Mouse (Mus musculus) intestine, embryonic 16.5 days (tissue): ENCODE measurements around the gene Samd15. TPM values are rescaled to one million over a fixed set of nuclear protein-coding genes. Genes with fewer than 3 reads are reported as not detected.

Source experiments
- ATAC-seq: fragments of 200-750 bp; cut with Nextera tagmentation; 2 replicates; pipeline ENCODE4 v1.8.0; 2017; ENCODE audit warnings: moderate TSS enrichment, moderate library complexity
- H3K27ac ChIP-seq: fragments of 300-500 bp; sonication (generic); 2 replicates; pipeline ENCODE4 v1.5.1; 2014; ENCODE audit warnings: mild to moderate bottlenecking, low read length
- H3K27me3 ChIP-seq: fragments of 300-500 bp; sonication (generic); replicated peaks from 2 replicates; pipeline ENCODE4 v1.6.1; 2014; ENCODE audit warnings: low read length, control low read depth, mixed read lengths; ENCODE audit not compliant: control insufficient read depth, insufficient read depth
- H3K36me3 ChIP-seq: fragments of 300-500 bp; sonication (generic); 2 replicates; pipeline ENCODE4 v1.6.1; 2014; ENCODE audit warnings: low read length, control low read depth; ENCODE audit not compliant: control insufficient read depth, insufficient read depth
- H3K4me1 ChIP-seq: fragments of 300-500 bp; sonication (generic); 2 replicates; pipeline ENCODE4 v1.6.1; 2014; ENCODE audit warnings: low read length, control low read depth, mixed read lengths; ENCODE audit not compliant: control insufficient read depth, insufficient read depth
- H3K4me2 ChIP-seq: fragments of 300-500 bp; sonication (generic); 2 replicates; pipeline ENCODE4 v1.6.1; 2014; ENCODE audit warnings: low read depth, low read length, control low read depth
- H3K4me3 ChIP-seq: fragments of 300-500 bp; sonication (generic); 2 replicates; pipeline ENCODE4 v1.5.1; 2014; ENCODE audit warnings: mild to moderate bottlenecking, low read length
- H3K9ac ChIP-seq: fragments of 300-500 bp; sonication (generic); 2 replicates; pipeline ENCODE4 v1.6.1; 2014; ENCODE audit warnings: low read depth, low read length
- H3K9me3 ChIP-seq: fragments of 300-500 bp; sonication (generic); 2 replicates; pipeline ENCODE4 v1.6.1; 2016; ENCODE audit warnings: low read length, control low read depth; ENCODE audit not compliant: control insufficient read depth
- WGBS: fragments of 180-500 bp; shearing (Covaris S2); extraction: QIAGEN DNeasy Blood & Tissue Kit; methylation state at CpG from one replicate; pipeline ENCODE4 v1.1.7; 2014; 5-methylcytosine and 5-hydroxymethylcytosine counted together
- polyA plus RNA-seq: library from polyadenylated mRNA; unstranded; fragments of >200 nt; fragmentation: Nextera tagmentation; extraction: Ambion mirVana; gene quantifications from 2 replicates; pipeline ENCODE4 v1.2.1, GENCODE M21; 2015

Samd15 gene
- polyA plus RNA-seq, 1 experiment from 2014 or later = 1.3 TPM

GRCm38 (mm10) chr12:87260562-87260961 is 61.0 kb downstream of the Samd15 start:
- ATAC-seq = no peak
- peaks cover 2% of the 10 kb centered on the region; the same call in 1 of the 2 replicates for H3K4me1 ChIP-seq
- 0 out of 2 replicates have a peak, but pooled peaks cover 8% of the 10 kb centered on the region for H3K36me3 ChIP-seq
- H3K4me3 ChIP-seq = no peak overlapping the region
- WGBS = 90% methylated on average over 8 of the region's 8 CpGs
- no peaks in the 10 kb centered on the region for H3K9me3 ChIP-seq
- H3K27ac ChIP-seq = no peak overlapping the region
- H3K4me2 ChIP-seq = no peak overlapping the region
- no peaks in the 10 kb centered on the region for H3K27me3 ChIP-seq
- no peak overlapping the region for H3K9ac ChIP-seq

Other genes starting within 250 kb of the Samd15 start
- gene Zdhhc22, start 209.3 kb upstream of the Samd15 start, polyA plus RNA-seq = 0.23 and 0.28 TPM in 2 replicates
- gene Tmem63c, start 178.4 kb upstream of the Samd15 start, polyA plus RNA-seq = 0.60 and 0.92 TPM in 2 replicates
- 1.2 and 1.6 TPM in 2 replicates for gene Ngb, start 97.2 kb upstream of the Samd15 start, polyA plus RNA-seq
- gene Gstz1, start 52.6 kb upstream of the Samd15 start, polyA plus RNA-seq = 60.4 and 61.2 TPM in 2 replicates
- gene Pomt2, start 51.8 kb upstream of the Samd15 start, polyA plus RNA-seq = 11.7 TPM in 2 replicates
- gene Tmed8, start 731 bp downstream of the Samd15 start, polyA plus RNA-seq = 0.95 and 1.4 TPM in 2 replicates
- gene Noxred1, start 39.0 kb downstream of the Samd15 start, polyA plus RNA-seq = 0.45 and 0.49 TPM in 2 replicates
- gene Vipas39, start 66.5 kb downstream of the Samd15 start, polyA plus RNA-seq = 40.8 and 42.4 TPM in 2 replicates
- 196 and 225 TPM in 2 replicates for gene Ahsa1, start 66.8 kb downstream of the Samd15 start, polyA plus RNA-seq
- gene Ism2, start 100.0 kb downstream of the Samd15 start, polyA plus RNA-seq = 0.27 and 0.49 TPM in 2 replicates
- gene Sptlc2, start 188.6 kb downstream of the Samd15 start, polyA plus RNA-seq = 126 and 133 TPM in 2 replicates
- gene Slirp, start 244.2 kb downstream of the Samd15 start, polyA plus RNA-seq = 258 and 261 TPM in 2 replicates
- gene Alkbh1, start 244.3 kb downstream of the Samd15 start, polyA plus RNA-seq = 43.9 and 52.0 TPM in 2 replicates